Mouse (Mus musculus): ENCODE measurements around the gene Slc25a39.
A peak's percentile ranks its signal among the peaks of the same experiment; 100 is the strongest.
"Not testable (repeated sequence)": the region's sequence is repeated elsewhere in the genome, so short reads cannot be mapped to it uniquely, and the experiment has no call there.

Gene Slc25a39

DNA sequence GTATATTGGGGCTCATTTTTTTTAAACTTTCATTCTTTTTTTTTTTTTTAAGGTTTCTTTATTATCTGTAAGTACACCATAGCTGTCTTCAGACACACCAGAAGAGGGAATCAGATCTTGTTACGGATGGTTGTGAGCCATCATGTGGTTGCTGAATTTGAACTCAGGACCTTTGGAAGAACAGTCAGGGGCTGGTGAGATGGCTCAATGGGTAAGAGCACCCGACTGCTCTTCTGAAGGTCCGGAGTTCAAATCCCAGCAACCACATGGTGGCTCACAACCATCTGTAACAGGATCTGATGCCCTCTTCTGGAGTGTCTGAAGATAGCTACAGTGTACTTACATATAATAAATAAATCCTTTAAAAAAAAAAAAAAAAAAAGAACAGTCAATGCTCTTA, 2.6 kb upstream of the Slc25a39 start:
- DNase-seq = not testable (repeated sequence)

DNA sequence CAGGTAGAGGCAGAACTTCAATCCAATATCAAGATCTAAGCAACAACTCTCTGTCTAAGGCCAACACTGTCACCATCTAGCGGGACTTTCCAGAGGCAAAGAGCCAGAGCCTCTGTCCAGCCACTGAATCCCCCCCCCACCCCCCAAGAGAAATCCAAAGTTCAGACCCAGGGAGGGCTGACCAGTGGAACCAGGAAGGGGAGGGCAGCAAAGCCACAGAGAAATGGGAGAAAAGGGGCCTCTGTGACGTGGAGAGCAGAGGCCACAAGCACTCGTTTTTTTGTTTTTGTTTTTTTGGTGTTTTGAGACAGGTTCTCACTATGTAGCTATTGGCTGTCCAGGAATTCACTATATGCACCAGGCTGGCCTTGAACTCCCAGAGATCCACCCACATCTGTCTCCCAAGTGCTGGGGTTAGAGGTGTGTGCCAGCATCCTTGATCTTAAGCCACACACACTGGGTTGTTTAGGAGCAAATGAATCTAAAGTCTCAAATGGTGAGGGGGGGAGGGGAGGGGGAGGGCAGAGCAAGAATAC, 2.1 kb upstream of the Slc25a39 start:
- no peak for DNase-seq

DNA sequence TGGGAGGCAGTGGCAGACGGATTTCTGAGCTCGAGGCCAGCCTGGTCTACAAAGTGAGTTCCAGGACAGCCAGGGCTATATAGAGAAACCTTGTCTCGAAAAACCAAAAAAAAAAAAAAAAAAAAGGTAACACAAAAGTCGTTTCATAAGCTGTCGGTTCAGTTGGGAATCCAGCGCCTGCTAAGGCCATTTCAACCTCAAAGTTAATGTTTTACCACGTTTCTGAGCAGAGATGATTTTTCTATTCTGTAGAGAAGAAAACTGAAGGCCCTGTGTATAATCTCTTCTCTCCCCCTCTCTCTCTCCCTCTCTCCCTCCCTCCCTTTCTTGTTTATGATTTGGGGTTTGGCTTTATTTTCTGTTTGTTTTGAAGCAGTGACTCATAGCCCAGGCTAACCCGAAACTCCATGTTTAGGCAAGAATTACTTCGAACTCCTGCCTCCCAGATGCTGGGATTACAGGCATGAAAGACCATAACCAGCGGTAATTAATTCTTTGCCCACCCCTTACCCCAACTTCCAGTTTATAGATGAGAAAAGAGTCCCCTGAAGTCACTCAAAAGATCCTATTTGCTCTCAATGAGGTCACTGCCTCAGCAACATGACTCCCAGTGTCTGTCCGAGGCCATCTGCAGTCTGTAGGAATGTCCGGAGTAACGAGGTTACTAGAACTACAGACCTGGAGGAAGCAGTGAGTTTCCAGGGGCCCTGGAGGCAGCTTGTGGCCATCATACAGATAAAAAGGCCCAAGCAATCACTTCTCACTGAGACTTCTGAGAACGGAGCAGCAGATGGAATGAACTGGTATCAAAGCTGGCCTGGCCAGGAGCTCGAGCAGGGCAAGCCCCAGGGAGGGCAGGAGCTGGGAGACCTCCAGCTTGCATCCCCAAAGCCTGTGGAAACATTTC, 1.4 kb upstream of the Slc25a39 start:
- peak; percentile 37 for DNase-seq

DNA sequence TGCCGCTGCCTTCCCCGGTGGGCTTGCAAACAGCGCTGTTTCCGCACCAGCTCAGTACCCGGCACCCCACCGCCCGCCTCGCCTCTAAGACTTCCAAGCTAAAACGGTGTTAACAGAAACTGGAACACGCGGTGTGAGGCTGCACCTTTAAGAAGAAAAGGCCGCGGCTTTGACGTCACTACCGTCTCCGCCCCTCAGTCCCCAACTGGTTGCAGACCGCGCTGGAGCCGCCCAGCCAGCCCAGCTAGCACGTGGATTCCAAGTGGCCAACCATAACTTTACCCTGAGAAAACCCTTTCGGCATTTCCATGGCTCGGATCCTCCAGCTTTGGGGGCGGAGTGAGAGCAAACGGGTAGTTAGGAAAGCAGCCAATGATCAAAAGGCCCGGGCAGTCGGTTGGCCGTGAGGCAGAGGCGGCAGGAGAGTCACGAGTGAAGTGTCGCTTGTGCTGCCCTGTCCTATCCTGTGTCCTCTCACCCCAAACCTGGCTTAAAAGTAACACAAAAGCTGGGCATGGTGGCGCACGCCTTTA, 664 bp upstream of the Slc25a39 start:
- DNase-seq = peak; percentile 97

DNA sequence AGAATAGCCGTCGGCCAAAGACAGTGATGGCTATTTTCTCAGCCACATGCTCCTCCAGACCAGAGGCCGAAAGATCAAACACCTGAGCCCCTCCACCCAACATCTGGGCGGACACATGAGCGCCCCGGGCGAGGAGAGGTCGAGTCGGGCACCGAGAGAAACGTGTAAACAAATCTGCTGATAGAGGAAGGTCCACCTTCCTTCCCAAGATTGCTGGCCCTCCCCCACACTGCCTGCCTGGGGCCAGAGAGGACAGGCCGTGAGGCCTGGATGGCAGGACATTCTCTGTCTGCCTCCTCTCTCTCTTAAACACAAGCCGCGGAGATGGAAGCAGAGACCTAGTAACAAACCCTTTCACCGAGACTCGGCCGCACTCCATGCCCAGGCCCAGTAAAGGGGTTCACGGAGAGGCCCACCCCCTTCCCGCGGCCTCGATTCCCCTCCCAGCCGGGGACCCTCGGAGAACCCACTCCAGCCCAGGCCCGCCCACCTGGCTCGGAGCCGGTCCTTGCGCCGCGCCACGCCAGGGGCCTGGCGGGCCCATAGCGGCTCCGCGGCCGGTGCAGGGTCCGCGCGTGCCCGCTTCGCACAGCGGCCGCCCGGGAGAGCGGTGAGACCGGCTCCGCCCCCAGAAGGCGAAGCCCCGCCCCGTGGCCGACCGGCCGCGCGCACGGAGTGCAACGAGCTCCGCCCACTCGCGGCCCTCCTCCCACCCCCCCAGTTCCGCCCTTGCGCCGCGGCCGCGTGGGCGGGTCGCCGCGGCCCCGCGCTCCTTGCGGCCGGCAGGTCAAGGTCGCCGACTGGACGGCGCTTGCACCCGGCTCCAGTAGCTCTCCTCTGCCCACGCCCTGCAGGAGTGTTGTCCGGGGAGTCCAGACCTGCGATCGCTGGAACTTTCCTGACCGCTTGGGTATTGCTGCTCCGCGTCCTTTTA, 579 bp downstream of the Slc25a39 start:
- peak; percentile 93 for DNase-seq

DNA sequence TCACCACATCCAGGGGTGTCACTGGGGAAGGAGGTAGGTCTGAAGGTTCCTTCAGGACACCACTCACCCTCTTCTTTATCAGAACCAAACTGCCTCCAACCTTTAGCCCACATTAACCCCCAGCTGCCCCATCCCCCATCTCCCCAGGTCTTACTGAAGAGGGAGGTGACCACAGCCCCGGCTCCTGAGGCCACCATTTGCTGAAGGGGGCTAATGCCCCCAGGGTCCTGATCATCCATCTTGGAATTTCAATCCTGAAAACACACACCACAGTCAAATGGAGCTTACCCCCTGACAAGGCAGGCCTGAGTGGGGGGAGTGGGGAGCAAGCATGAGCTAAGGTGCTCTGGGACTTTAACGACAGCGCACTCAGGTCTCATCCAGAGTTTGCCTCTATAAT, 1.3 kb downstream of the Slc25a39 start:
- no peak for DNase-seq

DNA sequence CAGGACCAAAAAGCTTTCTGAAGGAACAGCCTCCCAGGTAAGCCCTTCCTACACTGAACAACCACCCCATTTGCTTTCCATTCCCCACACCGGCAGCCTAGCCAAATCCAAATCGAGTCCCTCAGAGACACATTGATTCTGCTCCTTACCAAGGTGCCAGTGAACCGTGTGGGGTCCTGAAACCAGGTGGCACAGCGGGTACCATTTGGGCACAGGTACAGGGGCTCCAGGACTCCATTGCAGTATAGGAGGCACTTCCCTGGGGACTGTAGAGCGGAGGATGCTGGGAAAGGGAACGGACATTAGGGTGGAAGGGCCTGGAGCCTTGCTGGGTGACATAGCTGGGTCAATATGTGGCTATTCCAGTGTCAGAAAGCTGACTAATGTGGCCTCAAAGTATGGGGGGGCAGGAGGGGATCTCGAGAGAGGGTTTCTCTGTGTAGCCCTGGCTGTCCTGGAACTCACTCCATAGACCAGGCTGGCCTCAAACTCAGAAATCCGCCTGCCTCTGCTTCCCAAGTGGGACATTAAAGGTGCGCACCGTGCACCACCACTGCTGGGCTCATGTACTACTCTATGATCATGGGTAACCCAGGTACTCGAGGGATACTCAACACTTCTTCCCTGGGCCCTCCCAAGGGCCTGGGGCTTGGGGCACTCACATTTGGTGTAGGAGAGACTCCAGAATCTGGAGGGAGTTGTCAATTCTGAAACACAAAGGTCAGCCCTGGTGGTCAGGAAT, 2.0 kb downstream of the Slc25a39 start:
- no peak for DNase-seq

DNA sequence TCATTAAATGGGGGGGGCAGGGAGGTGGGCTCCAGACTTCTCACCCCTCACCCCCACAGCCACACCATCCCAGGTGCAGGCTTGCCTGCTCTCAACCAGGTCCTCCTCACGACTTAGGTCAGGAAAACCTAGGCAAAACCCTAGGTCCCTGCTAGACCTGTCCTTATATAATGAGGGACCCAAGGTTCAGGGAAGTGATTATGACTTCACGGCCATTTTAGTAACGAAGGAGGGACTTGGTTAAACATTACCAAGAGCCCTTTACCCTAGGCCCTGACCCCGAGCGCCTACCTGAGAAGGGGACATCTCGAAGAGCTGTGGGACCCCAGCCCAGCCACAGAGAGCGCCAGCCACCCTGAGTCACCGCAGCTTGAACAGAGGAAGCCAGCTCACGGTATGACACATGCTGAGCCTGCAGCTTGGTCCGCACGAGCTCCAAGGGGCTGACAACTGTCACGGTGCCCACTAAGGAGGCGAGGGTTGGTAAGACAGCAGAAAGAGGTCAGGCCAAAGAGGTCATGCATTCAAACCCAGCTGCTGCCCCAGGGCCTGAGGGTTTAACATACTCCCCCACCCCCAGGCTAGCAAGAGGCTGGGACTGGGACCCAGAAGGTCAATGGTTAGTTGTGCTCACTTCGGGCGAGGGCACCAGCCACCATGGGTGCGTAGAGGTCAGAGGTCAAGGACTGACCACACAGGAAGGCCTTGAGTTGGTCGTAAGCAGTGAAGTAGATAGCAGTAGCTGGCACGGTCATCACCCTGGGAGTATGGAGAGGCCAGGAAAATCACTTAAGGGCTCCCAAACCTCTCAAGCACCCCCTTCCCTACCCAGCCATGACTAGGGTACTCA, 3.4 kb downstream of the Slc25a39 start:
- DNase-seq = peak; percentile 43

DNA sequence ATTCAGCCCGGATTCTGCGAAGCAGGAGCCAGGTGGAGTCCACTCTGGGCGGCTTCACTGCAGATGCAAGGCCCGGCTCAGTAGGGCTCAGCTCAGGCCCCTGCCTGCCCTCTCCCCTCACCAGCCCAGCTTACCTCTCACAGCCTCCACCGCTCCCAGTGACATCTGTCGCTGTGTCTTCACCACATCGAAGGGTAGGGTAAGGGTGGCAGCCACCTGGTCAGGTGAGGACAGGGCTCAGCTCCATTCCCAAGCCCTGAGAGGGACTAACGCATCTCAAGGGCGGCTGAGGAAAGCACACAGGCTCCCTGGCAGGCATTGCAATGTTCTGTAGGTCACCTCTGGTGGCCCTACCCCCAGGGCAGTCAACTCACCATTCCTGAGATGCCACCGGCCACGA, 4.1 kb downstream of the Slc25a39 start:
- no peak for DNase-seq

DNA sequence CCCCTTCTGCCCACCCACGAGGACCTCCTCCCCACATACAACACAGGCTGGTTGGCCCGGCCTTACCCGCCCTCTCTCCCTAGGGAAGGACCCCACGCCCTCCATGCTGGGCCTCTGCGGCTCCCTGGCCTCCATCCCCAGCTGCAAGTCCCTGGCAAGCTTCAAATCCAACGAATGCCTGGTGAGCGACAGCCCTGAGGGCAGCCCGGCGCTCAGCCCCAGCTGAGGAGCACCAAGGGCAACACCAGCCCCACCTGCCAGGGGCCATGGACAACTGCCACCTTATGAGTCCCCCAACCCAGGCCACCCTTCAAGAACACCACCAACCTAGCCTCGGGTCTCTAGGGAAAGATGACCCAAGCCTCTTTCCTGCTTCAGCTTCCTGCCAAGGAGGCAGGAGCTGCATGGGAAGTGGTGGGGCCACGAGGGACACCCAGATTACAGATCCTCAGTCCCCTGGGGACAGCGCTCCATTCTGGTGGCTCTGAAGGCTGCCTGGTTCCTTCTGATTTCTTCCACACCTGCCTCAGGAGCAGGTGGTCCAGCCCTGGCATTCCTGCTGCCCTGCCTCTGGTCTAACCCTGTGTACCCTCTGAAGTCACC, 5.7 kb downstream of the Slc25a39 start:
- DNase-seq = no peak

DNA sequence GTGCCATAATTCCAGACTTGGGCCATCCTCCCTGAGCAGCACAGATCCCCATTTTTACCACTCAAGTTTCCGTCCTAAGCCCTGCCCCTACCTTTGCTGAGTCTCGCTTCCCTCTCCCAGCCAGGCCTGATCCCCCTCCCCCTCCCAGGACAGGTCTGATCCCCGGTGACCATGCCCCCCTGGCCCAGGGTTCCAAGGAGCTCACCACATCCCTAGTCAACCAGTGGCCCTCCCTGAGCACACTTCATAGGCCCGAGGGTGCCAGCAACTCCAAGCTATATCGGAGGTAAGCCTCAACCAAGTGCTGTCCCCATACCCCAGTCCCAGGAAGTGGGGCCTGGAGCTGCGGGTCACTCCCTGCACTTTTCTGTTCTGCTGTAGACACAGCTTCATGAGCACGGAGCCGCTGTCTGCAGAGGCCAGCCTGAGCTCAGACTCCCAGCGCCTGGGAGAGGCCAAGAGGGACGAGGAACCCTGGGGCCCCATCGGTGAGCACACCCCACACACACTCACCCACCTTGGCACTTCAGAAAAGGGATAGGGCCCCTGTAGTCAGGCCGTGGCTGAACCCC, 7.1 kb downstream of the Slc25a39 start:
- no peak for DNase-seq

DNA sequence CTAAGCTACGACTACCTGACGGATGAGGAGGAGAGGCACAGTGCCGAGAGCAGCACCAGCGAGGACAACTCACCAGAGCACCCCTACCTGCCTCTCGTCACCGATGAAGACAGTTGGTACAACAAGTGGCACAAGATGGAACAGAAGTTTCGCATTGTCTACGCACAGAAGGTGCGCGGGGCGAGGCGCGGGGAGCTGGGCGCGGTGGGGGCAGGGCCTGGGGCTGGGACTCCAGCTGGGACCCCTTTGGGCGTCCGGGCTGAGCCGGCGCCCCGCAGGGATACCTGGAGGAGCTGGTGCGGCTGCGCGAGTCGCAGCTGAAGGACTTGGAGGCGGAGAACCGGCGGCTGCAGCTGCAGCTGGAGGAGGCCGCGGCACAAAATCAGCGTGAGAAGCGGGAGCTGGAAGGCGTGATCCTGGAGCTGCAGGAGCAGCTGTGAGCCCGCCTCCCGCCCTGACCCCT, 8.1 kb downstream of the Slc25a39 start:
- no peak for DNase-seq

DNA sequence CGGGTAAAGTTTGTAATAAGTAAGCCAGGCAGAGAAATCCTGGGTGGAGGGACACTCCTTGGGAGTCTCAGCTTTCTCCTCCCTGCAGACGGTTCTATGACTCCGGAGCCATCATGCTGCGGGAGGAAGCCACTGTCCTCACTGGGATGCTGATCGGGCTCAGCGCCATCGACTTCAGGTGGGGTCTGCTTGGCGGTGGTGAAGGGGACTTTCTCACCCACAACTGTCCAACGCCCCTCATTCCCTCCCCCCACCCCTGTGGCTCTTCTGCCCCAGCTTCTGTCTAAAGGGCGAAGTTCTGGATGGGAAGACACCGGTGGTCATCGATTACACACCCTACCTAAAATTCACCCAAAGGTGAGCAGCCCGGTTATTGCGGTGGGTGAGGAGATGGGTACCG, 8.6 kb downstream of the Slc25a39 start:
- no peak for DNase-seq

DNA sequence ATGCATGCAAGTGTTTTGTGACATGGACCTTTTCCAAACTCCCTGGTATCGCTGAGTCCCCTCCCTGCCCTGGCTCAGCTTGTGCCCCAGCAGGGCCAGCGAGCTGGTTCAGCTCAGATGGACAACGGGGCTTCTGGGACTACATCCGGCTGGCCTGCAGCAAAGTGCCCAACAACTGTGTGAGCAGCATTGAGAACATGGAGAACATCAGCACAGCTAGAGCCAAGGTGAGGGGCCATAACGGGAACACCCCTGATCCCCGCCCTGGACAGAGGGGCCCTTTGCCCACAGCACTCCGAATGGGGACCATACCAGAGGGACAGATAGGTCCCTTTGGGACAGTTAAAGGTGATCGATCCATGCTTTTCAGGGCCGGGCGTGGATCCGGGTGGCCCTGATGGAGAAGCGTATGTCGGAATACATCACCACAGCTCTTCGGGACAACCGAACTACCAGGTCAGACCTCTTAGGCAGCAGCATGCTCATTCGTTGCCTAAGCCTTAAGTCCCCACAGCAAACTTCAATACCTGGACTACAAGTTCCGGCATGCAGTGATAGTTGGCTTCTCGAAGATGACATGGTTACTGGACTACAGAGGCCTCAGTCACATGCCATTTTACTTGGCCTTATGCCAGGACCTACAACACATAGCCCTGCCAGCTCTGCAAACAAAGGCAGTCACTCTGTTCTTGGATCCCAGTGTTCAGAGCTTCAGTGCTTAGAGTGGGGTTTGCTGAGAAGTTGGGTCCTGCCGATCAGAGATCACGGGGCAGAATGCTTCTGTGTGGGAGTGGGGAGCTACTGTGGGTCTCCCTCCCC, 9.5 kb downstream of the Slc25a39 start:
- no peak for DNase-seq

DNA sequence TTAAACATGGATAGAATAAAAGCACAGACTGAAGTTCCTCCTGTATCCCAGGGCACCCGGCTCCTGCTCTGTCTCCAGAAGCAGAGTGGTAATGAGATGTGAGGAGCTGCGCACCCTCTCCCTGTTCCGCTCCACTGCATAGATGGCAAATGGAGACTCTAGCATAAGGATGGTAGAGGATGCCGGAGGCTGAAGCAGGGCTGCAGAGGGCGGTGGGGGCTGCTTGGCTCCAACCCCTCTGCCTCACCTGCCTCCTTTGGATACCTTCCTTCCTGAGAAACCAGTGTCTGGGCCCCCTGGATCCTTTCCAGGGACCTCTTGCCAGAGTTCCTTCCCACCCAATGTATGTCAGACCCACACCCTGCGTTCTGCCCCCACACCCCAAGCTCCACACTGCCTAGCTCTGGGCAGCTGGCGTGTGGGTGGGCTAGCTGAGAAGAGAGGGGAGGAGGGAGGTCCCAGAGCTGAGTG, 11.0 kb downstream of the Slc25a39 start:
- no peak for DNase-seq

DNA sequence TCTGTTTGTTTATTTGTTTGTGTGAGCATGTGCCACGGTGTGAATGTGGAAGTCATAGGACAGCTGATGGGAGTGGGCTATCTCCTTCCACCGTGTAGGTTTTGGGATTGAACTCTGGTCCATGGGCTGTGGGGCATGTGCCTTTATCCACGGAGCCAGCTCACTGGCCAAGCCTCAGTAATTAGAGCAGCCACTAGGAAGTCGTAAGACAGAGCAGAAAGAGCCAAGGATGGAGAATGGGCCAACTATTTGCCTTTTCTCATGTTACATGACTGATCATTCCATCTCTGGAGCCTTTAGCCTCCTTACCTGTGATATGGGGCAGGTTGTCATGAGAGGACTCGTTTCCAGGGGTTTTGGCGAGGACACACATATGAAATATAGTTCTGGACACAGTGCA, 11.5 kb downstream of the Slc25a39 start:
- DNase-seq = no peak

DNA sequence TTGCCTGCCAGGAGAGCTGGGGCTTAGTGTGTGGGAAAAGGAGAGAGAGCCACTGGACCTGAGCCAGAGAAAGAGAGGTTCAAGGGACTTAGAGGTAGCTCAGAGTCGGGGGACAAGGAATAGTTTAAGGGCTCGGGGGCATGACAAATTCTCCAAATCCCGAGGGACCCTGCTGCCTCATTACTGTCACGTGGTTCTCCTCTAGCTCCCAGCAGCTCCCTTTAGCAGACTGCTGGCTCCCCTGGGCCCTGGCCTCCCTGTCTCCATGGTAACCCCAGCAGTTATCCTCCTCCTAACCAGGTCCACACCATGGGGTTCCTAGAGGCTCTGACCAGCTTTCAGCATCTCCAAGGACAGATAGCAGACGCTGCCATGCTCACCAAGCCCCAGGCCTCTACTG, 12.5 kb downstream of the Slc25a39 start:
- DNase-seq = no peak

DNA sequence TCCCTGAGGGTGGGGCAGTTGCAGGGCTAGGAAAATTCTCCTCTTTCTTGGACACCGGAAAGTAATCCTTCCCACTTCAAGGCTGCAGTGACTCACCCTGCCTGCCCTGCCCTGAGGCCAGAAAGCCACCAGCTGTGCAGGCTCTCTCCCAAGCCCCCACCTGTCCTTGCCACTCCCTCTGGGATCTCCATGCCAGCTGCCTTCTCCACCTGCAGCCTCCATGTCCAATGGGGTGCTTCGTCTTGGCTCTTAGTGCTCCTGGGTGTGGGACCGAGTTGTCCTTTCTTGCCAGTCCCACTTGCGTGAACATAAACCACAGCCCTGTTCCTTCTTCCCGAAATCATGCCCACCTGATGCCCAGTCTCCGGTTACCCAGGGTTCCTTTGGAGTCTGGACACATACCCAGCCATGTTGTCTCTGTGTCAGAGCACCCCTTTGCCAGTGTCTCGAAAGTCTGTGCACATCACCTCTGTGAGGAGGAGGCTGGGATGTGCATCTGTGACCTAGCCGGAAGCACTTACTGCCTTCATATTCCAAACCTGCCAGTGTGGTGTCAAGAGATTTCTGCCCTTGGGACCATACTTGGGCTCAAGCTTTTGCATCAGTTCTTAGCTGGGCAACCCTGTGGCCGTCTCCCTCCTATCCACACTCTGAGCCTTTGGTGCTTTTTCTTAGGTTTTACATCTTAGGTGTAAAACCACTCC, 13.2 kb downstream of the Slc25a39 start:
- no peak for DNase-seq
